Mouse (Mus musculus) granulocyte monocyte progenitor cell, adult 5-6 weeks (primary cell): Measurements from ENCODE around the gene Pof1b. TPM values are rescaled to one million over a fixed set of nuclear protein-coding genes. Genes with fewer than 3 reads are reported as not detected.

ENCODE experiments used
- ATAC-seq: replicated peaks from 2 replicates; pipeline ENCODE4 v1.8.0; 2016; ENCODE audit warnings: mild to moderate bottlenecking, moderate TSS enrichment, inconsistent platforms; ENCODE audit not compliant: poor library complexity, severe bottlenecking
- total RNA-seq, 2 experiments: library from RNA; stranded (forward) in 1 of 2; stranded (reverse) in 1 of 2; fragments of 200-712, 200-1000 nt in 1 of 2; fragments of >200 nt in 1 of 2; fragmentation: Nextera tagmentation in 1 of 2; gene quantifications; 2 replicates each; pipeline ENCODE4 v1.2.3; 2014 to 2017

Gene Pof1b
- total RNA-seq (2014; fragmentation: Nextera tagmentation): not detected in 2 replicates
- total RNA-seq (2017): not detected in 2 replicates

DNA sequence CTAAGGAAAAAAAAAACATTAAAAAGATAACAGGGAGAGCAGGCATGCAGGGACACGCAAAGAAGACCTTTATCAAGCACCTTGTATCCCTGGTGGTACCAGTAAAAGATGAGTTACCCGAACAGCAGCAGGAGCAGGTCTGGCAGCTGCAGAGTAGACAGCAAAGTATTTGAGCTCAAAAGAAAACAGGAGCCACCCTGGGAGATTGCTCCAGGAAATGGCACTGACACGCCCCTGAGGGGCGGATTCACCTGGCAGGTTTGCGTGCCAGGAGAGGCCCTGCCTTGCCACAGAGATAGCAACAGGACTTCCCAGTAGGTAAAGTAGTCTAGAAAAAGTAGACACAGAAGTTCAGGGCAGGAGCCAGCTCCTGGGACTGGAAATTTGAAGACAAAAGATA, at the start of gene Pof1b:
TSS of gene Pof1b (minus strand) at position 144 of the 400 bp plus-strand sequence.
- no peak for ATAC-seq

DNA sequence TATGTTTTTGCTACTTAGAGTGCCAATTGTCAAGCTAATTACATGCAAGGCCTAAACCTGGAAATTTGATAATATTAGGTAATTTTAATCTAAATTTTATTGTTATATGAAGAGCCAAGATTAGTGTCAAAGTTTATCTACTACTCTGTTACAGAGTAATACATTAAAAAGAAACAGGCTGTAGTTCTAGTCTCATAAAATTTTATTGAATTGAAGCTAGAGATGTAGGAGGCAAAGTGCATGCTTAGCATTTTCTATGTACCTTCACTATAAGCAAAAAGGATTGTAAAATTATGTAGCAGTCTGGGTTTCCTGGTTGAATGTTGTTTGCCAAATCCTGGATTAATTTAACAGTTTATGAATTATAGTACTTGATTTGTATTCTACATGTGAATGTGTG, 18.1 kb upstream of the Pof1b start:
- no peak for ATAC-seq

DNA sequence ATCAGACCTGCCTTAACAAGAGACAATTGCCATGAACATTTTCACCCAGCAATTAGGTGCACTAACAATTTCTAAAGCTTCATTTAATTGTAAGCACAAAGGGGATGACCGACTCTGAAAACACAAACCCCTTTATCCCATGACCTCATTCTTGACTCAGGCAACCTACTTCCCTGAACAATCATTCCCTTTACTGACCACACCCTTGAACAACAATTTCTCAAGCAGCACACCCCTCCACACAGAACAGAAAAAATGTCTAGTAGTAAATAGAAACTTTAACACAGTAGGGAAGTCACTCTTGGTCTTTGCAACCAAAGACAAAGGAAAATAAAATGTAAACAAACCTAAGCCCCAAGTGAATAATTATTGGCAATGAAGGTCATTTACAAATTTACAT, 4.1 kb downstream of the Pof1b start:
- ATAC-seq: no peak

GRCm38 (mm10) chrX:112680605-112681004, 17.8 kb downstream of the Pof1b start:
- ATAC-seq: peak; percentile 40; the same call in 1 of the 2 replicates

DNA sequence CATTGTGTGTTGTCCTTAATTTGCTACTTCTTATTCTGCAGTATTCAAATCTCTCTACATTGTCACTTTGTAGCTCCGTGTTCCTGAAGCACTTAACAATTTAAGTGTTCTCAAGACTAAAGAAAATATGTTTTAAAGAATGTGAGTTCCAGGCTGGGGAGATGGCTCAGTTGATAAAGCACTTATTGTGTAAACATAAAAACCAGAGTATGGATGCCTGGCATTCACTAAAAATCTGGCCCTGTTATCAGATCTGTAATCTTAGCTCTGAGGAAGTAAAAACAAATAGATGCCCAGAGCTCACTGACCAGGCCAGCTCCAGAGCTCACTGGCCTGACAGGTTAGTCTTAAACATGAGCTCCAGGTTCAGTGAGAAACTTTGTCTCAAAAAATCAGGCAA, 22.9 kb downstream of the Pof1b start:
- no peak for ATAC-seq

DNA sequence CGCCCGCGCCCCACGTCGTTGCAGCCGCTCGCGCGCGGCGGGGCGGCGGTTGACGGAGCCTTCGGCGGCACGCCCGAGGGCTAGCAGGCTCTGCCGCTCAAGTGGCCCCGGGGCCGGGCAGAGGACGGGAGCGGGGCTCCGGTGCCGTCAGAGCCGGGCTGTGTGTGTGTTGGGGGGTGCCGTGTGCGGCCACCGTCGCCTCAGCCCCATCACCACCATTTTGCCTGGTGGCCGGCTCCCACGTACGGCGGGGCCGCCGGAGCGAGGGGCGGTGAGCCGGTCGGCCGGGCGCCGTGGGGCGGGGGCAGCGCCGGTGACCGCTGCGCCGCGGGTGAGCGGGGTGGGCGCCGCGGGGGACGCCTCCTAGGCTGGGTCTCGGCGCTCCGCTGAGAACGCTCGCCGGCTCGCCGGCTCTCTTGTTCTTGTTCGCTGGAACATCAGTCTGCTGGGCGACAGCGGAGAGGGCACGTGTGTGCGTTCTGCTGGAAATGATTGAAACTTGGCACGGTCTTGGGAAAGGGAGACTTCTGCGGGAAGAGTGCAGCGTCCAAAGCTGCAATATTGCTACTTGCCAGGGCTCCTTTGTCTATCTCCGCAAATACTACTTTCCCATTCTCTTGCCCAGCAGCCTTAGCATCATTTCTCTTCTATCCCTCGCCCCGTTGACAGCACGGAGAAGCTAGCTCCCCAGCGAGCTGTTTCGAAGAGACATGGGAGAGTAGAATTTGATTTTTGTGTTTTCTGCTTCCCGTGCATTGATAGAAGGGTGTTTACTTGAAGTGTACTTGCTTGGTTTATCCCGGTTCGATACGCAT, 96.9 kb downstream of the Pof1b start:
- ATAC-seq: no peak; the same call in 1 of the 2 replicates

- ATAC-seq: peak; percentile 89
These were observed 97.7 kb downstream of the Pof1b start, which contains the start of gene Zfp711 for GRCm38 (mm10) chrX:112600511-112601305. TSS of gene Zfp711 (plus strand) at chrX:112600526.

Other genes starting within 250 kb of the Pof1b start
- not detected in 2 replicates for gene 2010106E10Rik, start 203.4 kb downstream of the Pof1b start, total RNA-seq (2014; fragmentation: Nextera tagmentation)
- gene 2010106E10Rik, start 203.4 kb downstream of the Pof1b start, total RNA-seq (2017): not detected in 2 replicates
- 0.30 TPM in 1 of 2 replicates, not detected in the other for gene Zfp711, start 98.1 kb downstream of the Pof1b start, total RNA-seq (2014; fragmentation: Nextera tagmentation)
- 0.90 TPM in 1 of 2 replicates, not detected in the other for gene Zfp711, start 98.1 kb downstream of the Pof1b start, total RNA-seq (2017)